Mouse (Mus musculus): ENCODE measurements around the gene Gnai3. TPM values are rescaled to one million over a fixed set of nuclear protein-coding genes. Genes with fewer than 3 reads are reported as not detected.

Gnai3 gene
- polyA plus RNA-seq, 1 experiment = 31.0 TPM

GRCm38 (mm10) chr3:108111320-108111719 lies 34.6 kb downstream of the Gnai3 start:
- WGBS = 81% methylated on average over 5 of the region's 5 CpGs
- no peak for DNase-seq
- H3K36me3 ChIP-seq (ENCODE audit: control insufficient read depth, insufficient read depth, low read length) = peaks cover 5% of the 10 kb centered on the region; the same call in 1 of the 2 replicates
- no peak overlapping the region for H3K4me3 ChIP-seq (ENCODE audit: insufficient read depth, low read depth, low read length)
- H3K27me3 ChIP-seq (replicated peaks; ENCODE audit: control insufficient read depth, insufficient read depth, low read length) = no peaks in the 10 kb centered on the region
- TF ChIP-seq POLR2A (IDR thresholded peaks at IDR 0.05; ENCODE audit: low read depth, low read length) (no peak), CTCF (conservative IDR thresholded peaks at IDR 0.05; ENCODE audit: insufficient read depth, insufficient read length, low read depth, low read length) (no peak)
- H3K27ac ChIP-seq (ENCODE audit: insufficient read depth, low read depth, low read length) = no peak overlapping the region
- peaks cover 4% of the 10 kb centered on the region; the same call in 1 of the 2 replicates for H3K4me1 ChIP-seq (ENCODE audit: control insufficient read depth, insufficient read depth, low read length)

GRCm38 (mm10) chr3:108105281-108105680 lies 40.7 kb downstream of the Gnai3 start:
- H3K36me3 ChIP-seq (ENCODE audit: control insufficient read depth, insufficient read depth, low read length) = peaks cover 5% of the 10 kb centered on the region; the same call in 1 of the 2 replicates
- no peaks in the 10 kb centered on the region for H3K27me3 ChIP-seq (replicated peaks; ENCODE audit: control insufficient read depth, insufficient read depth, low read length)
- no peak overlapping the region for H3K27ac ChIP-seq (ENCODE audit: insufficient read depth, low read depth, low read length)
- no peak for DNase-seq
- WGBS = 93% methylated on average over 3 of the region's 3 CpGs
- no peaks in the 10 kb centered on the region for H3K4me1 ChIP-seq (ENCODE audit: control insufficient read depth, insufficient read depth, low read length)
- TF ChIP-seq POLR2A (IDR thresholded peaks at IDR 0.05; ENCODE audit: low read depth, low read length) (no peak), CTCF (conservative IDR thresholded peaks at IDR 0.05; ENCODE audit: insufficient read depth, insufficient read length, low read depth, low read length) (no peak)
- no peak overlapping the region for H3K4me3 ChIP-seq (ENCODE audit: insufficient read depth, low read depth, low read length)

- no peak for TF ChIP-seq POLR2A (IDR thresholded peaks at IDR 0.05; ENCODE audit: low read depth, low read length)
- no peak for TF ChIP-seq CTCF (conservative IDR thresholded peaks at IDR 0.05; ENCODE audit: insufficient read depth, insufficient read length, low read depth, low read length)
- Histone ChIP-seq H3K4me1 (ENCODE audit: control insufficient read depth, insufficient read depth, low read length) (no peaks in the 10 kb centered on the region), H3K27ac (ENCODE audit: insufficient read depth, low read depth, low read length) (no peak overlapping the region), H3K27me3 (replicated peaks; ENCODE audit: control insufficient read depth, insufficient read depth, low read length) (no peaks in the 10 kb centered on the region), H3K36me3 (ENCODE audit: control insufficient read depth, insufficient read depth, low read length) (no peaks in the 10 kb centered on the region; the same call in 1 of the 2 replicates), H3K4me3 (ENCODE audit: insufficient read depth, low read depth, low read length) (no peak overlapping the region)
- 79% methylated on average over 6 of the region's 6 CpGs for WGBS
- no peak for DNase-seq
These were observed 43.9 kb downstream of the Gnai3 start for GRCm38 (mm10) chr3:108102075-108102474.

- DNase-seq = no peak
These were observed 44.4 kb downstream of the Gnai3 start for GRCm38 (mm10) chr3:108101594-108101993.

GRCm38 (mm10) chr3:108098316-108098715 lies 47.6 kb downstream of the Gnai3 start:
- Histone ChIP-seq H3K27me3 (replicated peaks; ENCODE audit: control insufficient read depth, insufficient read depth, low read length) (no peaks in the 10 kb centered on the region), H3K4me1 (ENCODE audit: control insufficient read depth, insufficient read depth, low read length) (no peaks in the 10 kb centered on the region), H3K27ac (ENCODE audit: insufficient read depth, low read depth, low read length) (no peak overlapping the region), H3K36me3 (ENCODE audit: control insufficient read depth, insufficient read depth, low read length) (no peaks in the 10 kb centered on the region), H3K4me3 (ENCODE audit: insufficient read depth, low read depth, low read length) (no peak overlapping the region)
- DNase-seq = no peak
- no peak for TF ChIP-seq CTCF (conservative IDR thresholded peaks at IDR 0.05; ENCODE audit: insufficient read depth, insufficient read length, low read depth, low read length)
- TF ChIP-seq POLR2A (IDR thresholded peaks at IDR 0.05; ENCODE audit: low read depth, low read length) = no peak
- WGBS = 61% methylated on average over 6 of the region's 6 CpGs

More at GRCm38 (mm10) chr3:108101594-108101993, 44.4 kb downstream of the Gnai3 start:
- Histone ChIP-seq H3K4me1 (ENCODE audit: control insufficient read depth, insufficient read depth, low read length) (no peaks in the 10 kb centered on the region), H3K27ac (ENCODE audit: insufficient read depth, low read depth, low read length) (no peak overlapping the region), H3K36me3 (ENCODE audit: control insufficient read depth, insufficient read depth, low read length) (no peaks in the 10 kb centered on the region; the same call in 1 of the 2 replicates), H3K27me3 (replicated peaks; ENCODE audit: control insufficient read depth, insufficient read depth, low read length) (no peaks in the 10 kb centered on the region), H3K4me3 (ENCODE audit: insufficient read depth, low read depth, low read length) (no peak overlapping the region)
- TF ChIP-seq CTCF (conservative IDR thresholded peaks at IDR 0.05; ENCODE audit: insufficient read depth, insufficient read length, low read depth, low read length) (no peak), POLR2A (IDR thresholded peaks at IDR 0.05; ENCODE audit: low read depth, low read length) (no peak)
- 49% methylated on average over 3 of the region's 3 CpGs for WGBS

- Histone ChIP-seq H3K36me3 (ENCODE audit: control insufficient read depth, insufficient read depth, low read length) (no peaks in the 10 kb centered on the region), H3K4me3 (ENCODE audit: insufficient read depth, low read depth, low read length) (no peak overlapping the region), H3K4me1 (ENCODE audit: control insufficient read depth, insufficient read depth, low read length) (no peaks in the 10 kb centered on the region), H3K27ac (ENCODE audit: insufficient read depth, low read depth, low read length) (no peak overlapping the region), H3K27me3 (replicated peaks; ENCODE audit: control insufficient read depth, insufficient read depth, low read length) (no peaks in the 10 kb centered on the region)
- DNase-seq = no peak
- WGBS = 75% methylated on average over 8 of the region's 8 CpGs
- no peak for TF ChIP-seq CTCF (conservative IDR thresholded peaks at IDR 0.05; ENCODE audit: insufficient read depth, insufficient read length, low read depth, low read length)
- TF ChIP-seq POLR2A (IDR thresholded peaks at IDR 0.05; ENCODE audit: low read depth, low read length) = no peak
These were observed 48.3 kb downstream of the Gnai3 start for GRCm38 (mm10) chr3:108097656-108098055.

- no peak for DNase-seq
- Histone ChIP-seq H3K27me3 (replicated peaks; ENCODE audit: control insufficient read depth, insufficient read depth, low read length) (no peaks in the 10 kb centered on the region), H3K4me3 (ENCODE audit: insufficient read depth, low read depth, low read length) (no peak overlapping the region), H3K36me3 (ENCODE audit: control insufficient read depth, insufficient read depth, low read length) (no peaks in the 10 kb centered on the region), H3K27ac (ENCODE audit: insufficient read depth, low read depth, low read length) (no peak overlapping the region), H3K4me1 (ENCODE audit: control insufficient read depth, insufficient read depth, low read length) (no peaks in the 10 kb centered on the region)
- no peak for TF ChIP-seq CTCF (conservative IDR thresholded peaks at IDR 0.05; ENCODE audit: insufficient read depth, insufficient read length, low read depth, low read length)
- 84% methylated on average over 10 of the region's 10 CpGs for WGBS
These were observed 49.2 kb downstream of the Gnai3 start for GRCm38 (mm10) chr3:108096726-108097125.

All from kidney, adult 2 months (tissue).